Mouse (Mus musculus): ENCODE measurements around the gene Tenm4.

- TF ChIP-seq CHD2 (IDR thresholded peaks at IDR 0.05; ENCODE audit: low read depth, low read length) = no peak
- TF ChIP-seq HCFC1 (IDR thresholded peaks at IDR 0.05; ENCODE audit: borderline replicate concordance, insufficient read depth, low read length) = no peak
- no peak for TF ChIP-seq ZNF384 (IDR thresholded peaks at IDR 0.05; ENCODE audit: low read depth, low read length)
- TF ChIP-seq ZC3H11A (IDR thresholded peaks at IDR 0.05; ENCODE audit: borderline replicate concordance, low read depth, low read length) = no peak
Measured at GRCm38 (mm10) chr7:96856518-96856917, 685.5 kb downstream of the Tenm4 start.
